Mouse (Mus musculus) cerebellum, postnatal 10 days (tissue): Measurements from ENCODE around the gene Arvcf.

Experiments used
- DNase-seq, 2 experiments: peaks; one replicate each; pipeline ENCODE4 v3.0.0; 2021; ENCODE audit warnings: mixed read lengths in 2 of 2

Gene Arvcf

GRCm38 (mm10) chr16:18388583-18389435 is 40.8 kb downstream of the Arvcf start:
- DNase-seq = peak; percentile 63 to 70

GRCm38 (mm10) chr16:18390399-18390798 is 42.4 kb downstream of the Arvcf start:
- DNase-seq = no peak

- DNase-seq = no peak
These were observed 43.1 kb downstream of the Arvcf start for GRCm38 (mm10) chr16:18391127-18391526.

- DNase-seq = peak in 1 of 2 experiments; percentile 4
These were observed 43.7 kb downstream of the Arvcf start for GRCm38 (mm10) chr16:18391728-18392127.

GRCm38 (mm10) chr16:18392469-18393426 is 44.8 kb downstream of the Arvcf start:
- peak; percentile 73 to 81 for DNase-seq

GRCm38 (mm10) chr16:18393595-18393994 is 45.6 kb downstream of the Arvcf start:
- peak in 1 of 2 experiments; percentile 10 for DNase-seq

GRCm38 (mm10) chr16:18394056-18394455 is 46.1 kb downstream of the Arvcf start:
- no peak for DNase-seq

- DNase-seq = peak in 1 of 2 experiments; percentile 25
These were observed 47.0 kb downstream of the Arvcf start for GRCm38 (mm10) chr16:18394777-18395619.

GRCm38 (mm10) chr16:18395620-18396036 is 47.6 kb downstream of the Arvcf start:
- DNase-seq = peak; percentile 62 to 65

GRCm38 (mm10) chr16:18396201-18396600 is 48.2 kb downstream of the Arvcf start:
- DNase-seq = peak; percentile 85 to 89

GRCm38 (mm10) chr16:18396791-18397621 is 49.0 kb downstream of the Arvcf start:
- DNase-seq = no peak

- peak in 1 of 2 experiments; percentile 30 for DNase-seq
These were observed 52.0 kb downstream of the Arvcf start for GRCm38 (mm10) chr16:18400028-18400427.

GRCm38 (mm10) chr16:18400472-18401216 is 52.7 kb downstream of the Arvcf start:
- DNase-seq = peak; percentile 88 to 90

- DNase-seq = peak in 1 of 2 experiments; percentile 2
These were observed 55.3 kb downstream of the Arvcf start for GRCm38 (mm10) chr16:18403285-18403684.

- peak; percentile 23 to 39 for DNase-seq
These were observed 57.3 kb downstream of the Arvcf start for GRCm38 (mm10) chr16:18405091-18405854.

GRCm38 (mm10) chr16:18405876-18406275 is 57.9 kb downstream of the Arvcf start:
- peak; percentile 11 to 23 for DNase-seq

GRCm38 (mm10) chr16:18406293-18406692 is 58.3 kb downstream of the Arvcf start:
- DNase-seq = peak; percentile 77 to 78

- peak; percentile 61 to 62 for DNase-seq
These were observed 59.9 kb downstream of the Arvcf start for GRCm38 (mm10) chr16:18407912-18408311.

GRCm38 (mm10) chr16:18409776-18410175 is 61.8 kb downstream of the Arvcf start:
- no peak for DNase-seq

- DNase-seq = no peak
These were observed 62.4 kb downstream of the Arvcf start for GRCm38 (mm10) chr16:18410418-18410817.
